Mouse (Mus musculus) neural tube, embryonic 13.5 days (tissue): Measurements from ENCODE around the gene Pcnt. TPM values are rescaled to one million over a fixed set of nuclear protein-coding genes. Genes with fewer than 3 reads are reported as not detected.
A peak's percentile ranks its signal among the peaks of the same experiment; 100 is the strongest.

Experiments used
- ATAC-seq: fragments of 200-750 bp; cut with Nextera tagmentation; 2 replicates; pipeline ENCODE4 v1.8.0; 2017; ENCODE audit warnings: low read depth, mild to moderate bottlenecking, moderate TSS enrichment, moderate library complexity
- H3K27ac ChIP-seq: fragments of 300-500 bp; sonication (generic); replicated peaks from 2 replicates; pipeline ENCODE4 v1.5.1; 2015; ENCODE audit warnings: moderate library complexity, mild to moderate bottlenecking, inconsistent platforms
- H3K27me3 ChIP-seq: fragments of 300-500 bp; sonication (generic); 2 replicates; pipeline ENCODE4 v1.6.1; 2015; ENCODE audit warnings: mild to moderate bottlenecking, inconsistent platforms
- H3K36me3 ChIP-seq: fragments of 300-500 bp; sonication (generic); 2 replicates; pipeline ENCODE4 v1.6.1; 2015; ENCODE audit warnings: mild to moderate bottlenecking, inconsistent platforms
- H3K4me1 ChIP-seq: fragments of 300-500 bp; sonication (generic); replicated peaks from 2 replicates; pipeline ENCODE4 v1.6.1; 2015; ENCODE audit warnings: inconsistent platforms
- H3K4me2 ChIP-seq: fragments of 300-500 bp; sonication (generic); 2 replicates; pipeline ENCODE4 v1.6.1; 2015; ENCODE audit warnings: inconsistent platforms, mild to moderate bottlenecking, moderate library complexity
- H3K4me3 ChIP-seq: fragments of 300-500 bp; sonication (generic); 2 replicates; pipeline ENCODE4 v1.5.1; 2015; ENCODE audit warnings: mild to moderate bottlenecking, inconsistent platforms
- H3K9ac ChIP-seq: fragments of 300-500 bp; sonication (generic); 2 replicates; pipeline ENCODE4 v1.6.1; 2015; ENCODE audit warnings: moderate library complexity, mild to moderate bottlenecking, inconsistent platforms
- H3K9me3 ChIP-seq: fragments of 300-500 bp; sonication (generic); 2 replicates; pipeline ENCODE4 v1.6.1; 2016; ENCODE audit warnings: inconsistent platforms
- WGBS: fragments of 180-500 bp; shearing (Covaris S2); methylation state at CpG from one replicate; pipeline ENCODE4 v1.1.7; 2015; 5-methylcytosine and 5-hydroxymethylcytosine counted together
- polyA plus RNA-seq: library from polyadenylated mRNA; unstranded; fragments of >200 nt; fragmentation: Nextera tagmentation; extraction: Ambion mirVana; gene quantifications from 2 replicates; pipeline ENCODE4 v1.2.1, GENCODE M21; 2015

Pcnt gene
- polyA plus RNA-seq, 1 experiment from 2014 or later = 7.7 TPM

DNA sequence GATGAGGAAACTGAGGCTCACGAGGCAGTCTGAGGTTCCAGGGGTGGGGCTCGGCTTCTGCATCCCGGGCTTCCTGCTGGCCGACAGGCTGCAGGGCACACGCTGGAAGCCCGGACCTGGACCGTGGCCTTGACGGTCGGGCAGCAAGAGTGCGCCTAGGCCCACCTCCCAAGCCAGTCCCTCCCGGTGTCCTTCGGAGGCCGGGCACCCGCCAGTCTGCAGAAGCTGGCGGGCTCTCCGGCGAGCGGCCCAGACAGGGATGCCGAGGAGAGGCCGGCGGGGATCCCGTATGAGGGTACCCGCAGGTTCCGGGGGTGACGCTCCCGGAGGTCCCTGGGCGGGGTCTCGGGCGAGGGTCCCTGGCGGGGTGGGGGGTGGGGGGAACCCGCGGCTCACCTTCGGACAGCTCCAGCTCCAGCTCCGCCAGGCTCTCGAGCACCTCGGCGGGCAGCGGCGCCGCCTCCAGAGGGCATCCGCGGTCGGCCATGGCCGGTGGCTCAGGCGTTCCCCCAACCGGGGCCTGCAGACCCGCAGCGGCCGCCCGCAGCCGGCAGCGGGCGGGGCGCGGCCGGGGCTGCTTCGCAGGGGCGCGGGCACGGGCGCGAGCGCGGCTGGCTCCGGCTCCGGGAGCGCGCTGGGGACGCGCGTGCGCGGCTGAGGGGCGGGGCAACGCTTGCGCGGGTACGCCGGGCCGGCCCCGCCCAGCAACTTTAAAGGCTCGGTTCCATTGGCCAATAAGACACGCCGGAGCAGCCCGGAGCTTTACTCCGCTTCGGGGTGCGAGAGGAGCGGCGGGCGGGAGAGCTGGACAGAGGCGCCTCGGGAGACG, 97.7 kb downstream of the Pcnt start, which contains the start of gene Dip2a:
Gene Dip2a (minus strand): TSS at position 581 of the 829 bp plus-strand sequence.
- Histone ChIP-seq H3K4me2 (peak within 1 kb of the TSS; percentile 70), H3K27ac (peak within 1 kb of the TSS; percentile 89), H3K36me3 (0 out of 2 replicates have a peak, but pooled peaks cover 4% of the 10 kb centered on the region), H3K27me3 (no peaks in the 10 kb centered on the region), H3K9me3 (no peaks in the 10 kb centered on the region), H3K9ac (peak within 1 kb of the TSS; percentile 92), H3K4me3 (peak within 1 kb of the TSS; percentile 86), H3K4me1 (peaks cover 27% of the 10 kb centered on the region)
- under 1% methylated on average over 78 of the region's 94 CpGs for WGBS
- peak; percentile 95 for ATAC-seq

DNA sequence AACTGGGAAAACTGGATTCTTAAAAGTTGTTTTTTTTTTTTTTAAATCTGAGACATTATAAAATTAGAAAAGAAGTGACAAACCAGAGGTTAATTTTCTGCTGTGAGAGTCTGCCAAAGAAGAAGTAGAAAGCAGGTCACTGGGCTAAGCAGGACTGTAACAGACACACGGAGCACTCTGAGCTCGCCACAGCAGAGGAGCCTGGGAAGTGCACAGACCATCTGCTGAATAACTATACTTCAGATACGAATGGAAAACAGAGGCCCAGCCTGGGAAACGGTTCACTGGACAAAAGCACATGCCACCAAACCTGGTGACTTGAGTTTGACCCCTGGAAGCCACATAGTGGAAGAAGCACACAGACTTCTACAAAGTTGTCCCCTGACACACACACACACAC, 108.2 kb downstream of the Pcnt start:
- WGBS = 42% methylated on average over 4 of the region's 4 CpGs

DNA sequence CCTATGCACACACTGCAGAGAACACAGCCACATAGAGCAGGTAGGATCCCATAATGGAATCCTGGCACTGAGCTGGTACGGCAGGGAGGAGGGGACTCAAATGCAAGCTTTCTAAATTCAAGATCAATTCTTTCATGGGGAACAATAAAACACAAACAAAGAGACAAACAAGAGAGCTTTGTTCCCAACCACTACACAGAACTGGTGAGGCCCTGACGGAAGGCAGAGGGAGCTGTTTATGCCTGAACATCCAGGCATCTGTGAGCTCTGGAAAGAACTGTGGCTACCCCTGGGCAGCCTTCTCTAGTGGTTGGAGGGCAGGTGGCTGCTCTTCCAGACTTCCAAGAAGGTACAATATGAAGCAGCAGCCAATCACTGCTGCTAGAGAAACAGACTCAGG, 110.5 kb downstream of the Pcnt start:
- H3K27ac ChIP-seq = no peak overlapping the region
- WGBS = 33% methylated on average over 2 of the region's 2 CpGs
- no peak for ATAC-seq

More for the DNA sequence above, 108.2 kb downstream of the Pcnt start:
- H3K9me3 ChIP-seq = no peaks in the 10 kb centered on the region
- H3K36me3 ChIP-seq = no peaks in the 10 kb centered on the region; the same call in 1 of the 2 replicates
- ATAC-seq = no peak
- no peak overlapping the region for H3K4me2 ChIP-seq
- no peak overlapping the region for H3K27ac ChIP-seq
- H3K27me3 ChIP-seq = no peaks in the 10 kb centered on the region
- H3K9ac ChIP-seq = no peak overlapping the region
- 0 out of 2 replicates have a peak, but pooled peaks cover 5% of the 10 kb centered on the region for H3K4me1 ChIP-seq
- no peak overlapping the region for H3K4me3 ChIP-seq

DNA sequence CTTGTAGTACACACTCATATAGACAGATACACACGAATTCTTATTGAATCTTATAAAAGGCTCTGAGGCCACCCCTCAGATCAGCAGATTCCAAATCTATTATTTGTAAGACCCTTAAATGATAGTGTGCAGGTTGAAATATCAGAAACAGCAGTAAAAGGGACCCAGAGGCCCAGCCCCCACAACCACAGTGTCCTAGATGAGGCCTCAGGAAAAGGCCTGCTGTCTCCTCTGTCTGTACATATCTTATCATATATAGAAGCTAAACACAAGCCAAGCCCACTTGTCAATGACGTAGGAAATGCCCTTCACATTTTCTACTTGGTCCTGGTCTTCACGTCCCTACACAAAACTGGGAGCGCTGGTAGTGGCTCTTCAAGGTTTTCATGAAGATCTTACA, 113.5 kb downstream of the Pcnt start:
- no peak overlapping the region for H3K4me2 ChIP-seq
- WGBS = 89% methylated on average over 4 of the region's 4 CpGs

More for the DNA sequence above, 110.5 kb downstream of the Pcnt start:
- no peak overlapping the region for H3K4me3 ChIP-seq
- no peaks in the 10 kb centered on the region for H3K27me3 ChIP-seq
- H3K36me3 ChIP-seq = no peaks in the 10 kb centered on the region
- H3K9ac ChIP-seq = no peak overlapping the region
- 0 out of 2 replicates have a peak, but pooled peaks cover 5% of the 10 kb centered on the region for H3K4me1 ChIP-seq
- no peak overlapping the region for H3K4me2 ChIP-seq
- H3K9me3 ChIP-seq = no peaks in the 10 kb centered on the region

DNA sequence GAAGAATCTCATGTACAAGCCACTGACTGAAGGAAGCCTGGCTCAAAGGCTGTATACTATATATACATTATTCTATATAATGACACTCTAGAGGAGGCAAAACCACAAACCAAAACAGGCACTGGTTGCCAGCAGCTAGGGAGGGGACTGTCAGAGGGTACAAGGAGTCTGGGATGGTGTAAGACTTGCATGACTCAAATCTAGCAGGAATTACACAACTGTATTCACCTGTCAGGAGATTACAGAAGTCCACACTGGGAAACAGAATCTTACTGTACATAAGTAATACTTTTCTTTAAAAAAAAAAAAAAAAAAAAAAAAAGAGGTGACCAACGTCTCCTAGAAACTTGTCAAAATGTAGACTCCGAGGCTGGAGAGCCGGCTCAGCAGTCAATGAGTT, 114.0 kb downstream of the Pcnt start:
- ATAC-seq = no peak

More for the DNA sequence above, 113.5 kb downstream of the Pcnt start:
- no peaks in the 10 kb centered on the region for H3K9me3 ChIP-seq
- no peaks in the 10 kb centered on the region for H3K27me3 ChIP-seq
- H3K4me1 ChIP-seq = 0 out of 2 replicates have a peak, but pooled peaks cover under 1% of the 10 kb centered on the region
- H3K27ac ChIP-seq = no peak overlapping the region
- no peak overlapping the region for H3K4me3 ChIP-seq
- no peak overlapping the region for H3K9ac ChIP-seq
- H3K36me3 ChIP-seq = no peaks in the 10 kb centered on the region
- ATAC-seq = no peak

DNA sequence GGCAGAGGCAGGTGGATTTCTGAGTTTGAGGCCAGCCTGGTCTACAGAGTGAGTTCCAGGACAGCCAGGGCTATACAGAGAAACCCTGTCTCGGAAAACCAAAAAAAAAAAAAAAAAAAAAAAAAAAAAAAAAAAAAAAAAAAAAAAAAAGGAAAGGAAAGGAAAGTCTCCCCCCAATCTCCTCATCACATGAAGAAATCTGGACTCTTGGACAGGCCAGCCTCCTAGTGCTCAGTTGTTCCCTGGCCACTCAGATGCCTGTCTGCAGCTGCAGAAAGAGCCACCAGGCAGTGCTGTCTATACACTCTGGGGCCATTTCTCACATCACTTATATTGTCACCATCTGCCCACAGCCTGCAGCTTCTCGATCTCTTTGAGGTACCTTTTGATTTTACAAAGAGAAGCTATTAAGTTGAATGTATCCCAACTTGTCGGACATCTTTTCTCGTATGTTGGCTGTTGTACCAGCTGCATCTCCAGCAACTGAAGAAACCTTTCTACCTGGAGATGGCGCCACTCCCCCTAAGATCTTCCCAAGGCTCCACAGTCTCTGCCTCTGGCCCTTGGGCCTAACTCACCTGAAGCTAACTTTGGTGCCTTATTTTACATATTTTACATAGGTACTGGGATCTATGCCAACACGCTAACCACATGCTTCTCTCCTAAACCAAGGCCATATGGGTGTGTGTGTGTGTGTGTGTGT, 116.1 kb downstream of the Pcnt start:
- ATAC-seq = no peak
- H3K27me3 ChIP-seq = no peaks in the 10 kb centered on the region
- 74% methylated on average over 6 of the region's 6 CpGs for WGBS
- H3K9me3 ChIP-seq = no peaks in the 10 kb centered on the region
- no peaks in the 10 kb centered on the region for H3K36me3 ChIP-seq
- H3K4me2 ChIP-seq = no peak overlapping the region
- no peak overlapping the region for H3K9ac ChIP-seq
- no peaks in the 10 kb centered on the region; the same call in 1 of the 2 replicates for H3K4me1 ChIP-seq
- H3K4me3 ChIP-seq = no peak overlapping the region
- no peak overlapping the region for H3K27ac ChIP-seq

More for the DNA sequence above, 114.0 kb downstream of the Pcnt start:
- Histone ChIP-seq H3K27ac (no peak overlapping the region), H3K4me1 (no peaks in the 10 kb centered on the region), H3K4me3 (no peak overlapping the region), H3K36me3 (no peaks in the 10 kb centered on the region), H3K9ac (no peak overlapping the region), H3K9me3 (no peaks in the 10 kb centered on the region), H3K4me2 (no peak overlapping the region), H3K27me3 (no peaks in the 10 kb centered on the region)
- WGBS = 89% methylated on average over 3 of the region's 3 CpGs

DNA sequence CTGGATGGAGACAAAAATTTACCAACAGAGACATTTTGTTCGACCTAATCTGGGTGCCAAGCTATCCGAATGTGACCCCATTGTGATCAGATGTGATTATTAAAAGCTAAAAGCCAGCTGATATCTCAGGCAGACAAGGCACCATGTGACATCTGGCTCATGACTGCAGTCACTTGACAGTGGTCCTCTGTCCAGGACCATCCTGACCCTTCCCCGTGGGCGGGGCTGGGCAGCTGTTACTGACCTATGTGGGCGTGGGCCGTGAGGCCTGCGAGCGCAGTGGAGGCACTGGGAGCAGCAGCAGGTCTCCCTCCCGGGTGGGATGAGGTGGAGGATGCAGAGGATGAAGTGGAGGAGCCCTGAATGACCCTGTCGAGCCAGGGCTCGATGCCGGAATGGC, 125.0 kb downstream of the Pcnt start:
- H3K4me3 ChIP-seq = no peak overlapping the region
- ATAC-seq = no peak
- H3K27me3 ChIP-seq = no peaks in the 10 kb centered on the region
- peaks cover 50% of the 10 kb centered on the region for H3K36me3 ChIP-seq
- H3K4me1 ChIP-seq = no peaks in the 10 kb centered on the region; the same call in 1 of the 2 replicates
- H3K27ac ChIP-seq = no peak overlapping the region
- H3K4me2 ChIP-seq = no peak overlapping the region
- no peak overlapping the region for H3K9ac ChIP-seq
- 81% methylated on average over 12 of the region's 12 CpGs for WGBS
- no peaks in the 10 kb centered on the region for H3K9me3 ChIP-seq

DNA sequence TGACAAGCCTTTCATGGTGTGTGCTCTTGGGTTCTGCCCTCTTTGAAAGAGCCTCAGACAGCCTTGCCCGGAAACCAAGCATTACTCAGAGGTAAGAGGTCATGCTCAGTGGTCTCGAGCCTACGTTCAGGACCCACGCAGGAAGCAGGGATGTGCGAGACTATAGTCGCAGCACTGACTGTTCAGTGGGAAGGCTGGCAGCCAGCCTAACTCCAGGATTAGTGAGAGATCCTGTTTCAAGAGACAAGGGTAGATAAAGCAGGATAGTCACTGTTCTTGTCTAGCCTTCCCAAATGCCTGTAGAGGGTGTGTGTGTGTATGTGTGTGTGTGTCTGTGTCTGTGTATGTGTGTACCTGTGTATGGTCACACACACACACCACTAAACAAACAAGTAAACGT, 126.4 kb downstream of the Pcnt start:
- no peak for ATAC-seq
- no peaks in the 10 kb centered on the region for H3K27me3 ChIP-seq
- no peaks in the 10 kb centered on the region for H3K4me1 ChIP-seq
- no peak overlapping the region for H3K4me2 ChIP-seq
- H3K9ac ChIP-seq = no peak overlapping the region
- H3K4me3 ChIP-seq = no peak overlapping the region
- WGBS = 90% methylated on average over 7 of the region's 7 CpGs
- H3K27ac ChIP-seq = no peak overlapping the region
- H3K36me3 ChIP-seq = peaks cover 57% of the 10 kb centered on the region
- H3K9me3 ChIP-seq = no peaks in the 10 kb centered on the region

DNA sequence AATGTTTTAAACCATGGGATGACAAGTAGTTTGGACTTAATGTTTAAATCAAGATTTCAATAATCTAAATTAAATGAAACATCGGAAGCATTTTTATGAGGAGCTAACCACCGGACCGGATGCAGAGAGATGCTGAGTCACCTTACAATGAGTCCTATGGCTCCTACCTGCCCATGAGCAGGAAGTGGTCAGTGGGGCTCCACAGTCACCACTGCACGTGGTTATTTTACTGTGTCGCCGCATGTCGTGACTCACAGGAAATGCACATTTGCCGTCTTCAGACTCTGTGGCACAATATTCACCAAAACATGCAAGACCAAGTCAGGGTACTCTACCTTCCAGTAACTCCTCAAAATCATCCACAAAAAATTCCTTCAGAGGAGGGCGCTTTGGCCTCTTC, 135.8 kb downstream of the Pcnt start:
- 95% methylated on average over 9 of the region's 9 CpGs for WGBS
- no peak overlapping the region for H3K4me3 ChIP-seq
- no peaks in the 10 kb centered on the region for H3K4me1 ChIP-seq
- no peaks in the 10 kb centered on the region for H3K27me3 ChIP-seq
- peaks cover 71% of the 10 kb centered on the region for H3K36me3 ChIP-seq
- no peak overlapping the region for H3K4me2 ChIP-seq
- no peak overlapping the region for H3K9ac ChIP-seq
- H3K9me3 ChIP-seq = no peaks in the 10 kb centered on the region
- no peak for ATAC-seq
- no peak overlapping the region for H3K27ac ChIP-seq

Other genes starting within 250 kb of the Pcnt start
- 211 and 221 TPM in 2 replicates for gene Prmt2, start 204.9 kb downstream of the Pcnt start, polyA plus RNA-seq
- gene S100b, start 188.9 kb downstream of the Pcnt start, polyA plus RNA-seq = 3.2 and 3.9 TPM in 2 replicates
- gene Dip2a, start 97.5 kb downstream of the Pcnt start, polyA plus RNA-seq = 13.7 and 15.0 TPM in 2 replicates
- gene AC141477.1, start 2.3 kb downstream of the Pcnt start, polyA plus RNA-seq = not detected in 2 replicates
- not detected in 2 replicates for gene 2610028H24Rik, start 6.3 kb upstream of the Pcnt start, polyA plus RNA-seq
- 54.6 and 61.3 TPM in 2 replicates for gene Mcm3ap, start 26.1 kb upstream of the Pcnt start, polyA plus RNA-seq
- 6.0 and 7.3 TPM in 2 replicates for gene Ybey, start 26.3 kb upstream of the Pcnt start, polyA plus RNA-seq
- gene Lss, start 88.8 kb upstream of the Pcnt start, polyA plus RNA-seq = 35.5 and 38.7 TPM in 2 replicates
- gene Spatc1l, start 119.5 kb upstream of the Pcnt start, polyA plus RNA-seq = not detected in 2 replicates
- gene Ftcd, start 132.9 kb upstream of the Pcnt start, polyA plus RNA-seq = not detected in 2 replicates
- gene Col6a2, start 180.8 kb upstream of the Pcnt start, polyA plus RNA-seq = 31.7 and 35.0 TPM in 2 replicates